Mouse (Mus musculus) heart, postnatal 0 days (tissue): ENCODE results near the gene Kdm2b. TPM values are rescaled to one million over a fixed set of nuclear protein-coding genes. Genes with fewer than 3 reads are reported as not detected.

Source experiments
- ATAC-seq: fragments of 200-750 bp; cut with Nextera tagmentation; 2 replicates; pipeline ENCODE4 v1.8.0; 2017; ENCODE audit warnings: low read depth, moderate number of reproducible peaks, moderate library complexity; ENCODE audit not compliant: insufficient read depth
- DNase-seq: peaks from one replicate; pipeline ENCODE4 v3.0.0-alpha.2; 2016; ENCODE audit warnings: low spot score
- H3K27ac ChIP-seq: fragments of 300-500 bp; sonication (generic); 2 replicates; pipeline ENCODE4 v1.5.1; 2014; ENCODE audit warnings: low read depth, mild to moderate bottlenecking
- H3K27me3 ChIP-seq: fragments of 300-500 bp; sonication (generic); 2 replicates; pipeline ENCODE4 v1.6.1; 2014; ENCODE audit warnings: low read length, mixed read lengths; ENCODE audit not compliant: control insufficient read depth, insufficient read depth
- H3K36me3 ChIP-seq: fragments of 300-500 bp; sonication (generic); replicated peaks from 2 replicates; pipeline ENCODE4 v1.6.1; 2014; ENCODE audit warnings: low read length, mixed read lengths; ENCODE audit not compliant: control insufficient read depth, insufficient read depth
- H3K4me1 ChIP-seq: fragments of 300-500 bp; sonication (generic); 2 replicates; pipeline ENCODE4 v1.6.1; 2014; ENCODE audit warnings: antibody characterized with exemption; ENCODE audit not compliant: control insufficient read depth, insufficient read depth
- H3K4me2 ChIP-seq: fragments of 300-500 bp; sonication (generic); 2 replicates; pipeline ENCODE4 v1.6.1; 2014; ENCODE audit warnings: low read depth, mild to moderate bottlenecking, low read length, moderate library complexity
- H3K4me3 ChIP-seq: fragments of 300-500 bp; sonication (generic); 2 replicates; pipeline ENCODE4 v1.5.1; 2014; ENCODE audit warnings: low read depth, low read length
- H3K9ac ChIP-seq: fragments of 300-500 bp; sonication (generic); replicated peaks from 2 replicates; pipeline ENCODE4 v1.6.1; 2014; ENCODE audit warnings: low read depth, low read length, mixed read lengths
- H3K9me3 ChIP-seq: fragments of 300-500 bp; sonication (generic); replicated peaks from 2 replicates; pipeline ENCODE4 v1.6.1; 2016; ENCODE audit warnings: low read length; ENCODE audit not compliant: control insufficient read depth
- CTCF ChIP-seq: IDR thresholded peaks from 2 replicates; pipeline ENCODE4 v1.5.1; 2016; ENCODE audit warnings: antibody characterized with exemption, control low read depth, low read depth
- EP300 ChIP-seq: IDR thresholded peaks from 2 replicates; pipeline ENCODE4 v1.6.1; 2016; ENCODE audit warnings: antibody characterized with exemption, low read depth
- WGBS: fragments of 180-500 bp; shearing (Covaris S2); extraction: QIAGEN DNeasy Blood & Tissue Kit; methylation state at CpG from one replicate; pipeline ENCODE4 v1.1.7; 2014; 5-methylcytosine and 5-hydroxymethylcytosine counted together
- polyA plus RNA-seq: library from polyadenylated mRNA; unstranded; fragments of >200 nt; fragmentation: Nextera tagmentation; extraction: Ambion mirVana; gene quantifications from 2 replicates; pipeline ENCODE4 v1.2.1, GENCODE M21; 2015
- total RNA-seq: library from RNA; depleted of rRNA; stranded (reverse); fragments of >200 nt; gene quantifications from 2 replicates; pipeline ENCODE4 v1.2.3, GENCODE M21; 2014; ENCODE audit warnings: low replicate concordance

The Kdm2b gene
- total and polyA plus RNA-seq, 2 experiments from 2014 or later: 14.7 to 29.3 TPM

- H3K9me3 ChIP-seq: no peaks in the 10 kb centered on the region
- H3K4me1 ChIP-seq: peaks cover 8% of the 10 kb centered on the region; the same call in 1 of the 2 replicates
- WGBS: 52% methylated on average over 5 of the region's 5 CpGs
- H3K4me3 ChIP-seq: no peak overlapping the region
- DNase-seq (peak; percentile 60), ATAC-seq (peak; percentile 78)
- no peak overlapping the region for H3K9ac ChIP-seq
- no peak overlapping the region for H3K27ac ChIP-seq
- TF ChIP-seq EP300 (no peak), CTCF (peak; percentile 80)
- H3K36me3 ChIP-seq: peaks cover 41% of the 10 kb centered on the region
- H3K4me2 ChIP-seq: no peak overlapping the region
- no peaks in the 10 kb centered on the region for H3K27me3 ChIP-seq
Measured at GRCm38 (mm10) chr5:122881313-122881712, 108.3 kb downstream of the Kdm2b start.

- TF ChIP-seq EP300 (no peak), CTCF (no peak)
- H3K36me3 ChIP-seq: peaks cover 48% of the 10 kb centered on the region
- no peak for ATAC-seq
Measured at GRCm38 (mm10) chr5:122880241-122880980, 109.2 kb downstream of the Kdm2b start.

GRCm38 (mm10) chr5:122876671-122877070, 113.0 kb downstream of the Kdm2b start:
- Histone ChIP-seq H3K9me3 (no peaks in the 10 kb centered on the region), H3K9ac (no peak overlapping the region), H3K4me1 (no peaks in the 10 kb centered on the region), H3K27ac (no peak overlapping the region), H3K4me3 (no peak overlapping the region), H3K27me3 (no peaks in the 10 kb centered on the region), H3K36me3 (peaks cover 69% of the 10 kb centered on the region), H3K4me2 (no peak overlapping the region)
- no peak for DNase-seq
- ATAC-seq: no peak
- TF ChIP-seq EP300 (no peak), CTCF (no peak)
- WGBS: 86% methylated on average over 3 of the region's 3 CpGs

More at GRCm38 (mm10) chr5:122880241-122880980, 109.2 kb downstream of the Kdm2b start:
- no peak for DNase-seq
- 94% methylated on average over 37 of the region's 37 CpGs for WGBS
- Histone ChIP-seq H3K4me3 (no peak overlapping the region), H3K27me3 (no peaks in the 10 kb centered on the region), H3K4me1 (peaks cover 8% of the 10 kb centered on the region; the same call in 1 of the 2 replicates), H3K9me3 (no peaks in the 10 kb centered on the region), H3K9ac (no peak overlapping the region), H3K27ac (no peak overlapping the region), H3K4me2 (no peak overlapping the region)

GRCm38 (mm10) chr5:122874359-122874758, 115.3 kb downstream of the Kdm2b start:
- no peak overlapping the region for H3K4me3 ChIP-seq
- DNase-seq (no peak), ATAC-seq (no peak)
- no peaks in the 10 kb centered on the region for H3K4me1 ChIP-seq
- H3K9ac ChIP-seq: no peak overlapping the region
- no peak for TF ChIP-seq EP300
- TF ChIP-seq CTCF: no peak
- no peak overlapping the region for H3K4me2 ChIP-seq
- H3K9me3 ChIP-seq: no peaks in the 10 kb centered on the region
- WGBS: 78% methylated on average over 3 of the region's 3 CpGs
- H3K27ac ChIP-seq: no peak overlapping the region
- H3K27me3 ChIP-seq: no peaks in the 10 kb centered on the region
- H3K36me3 ChIP-seq: peaks cover 70% of the 10 kb centered on the region

- Histone ChIP-seq H3K9ac (no peak overlapping the region), H3K4me2 (no peak overlapping the region), H3K36me3 (peaks cover 68% of the 10 kb centered on the region), H3K27ac (no peak overlapping the region), H3K27me3 (no peaks in the 10 kb centered on the region), H3K4me3 (no peak overlapping the region), H3K9me3 (no peaks in the 10 kb centered on the region), H3K4me1 (no peaks in the 10 kb centered on the region)
- WGBS: 79% methylated on average over 2 of the region's 2 CpGs
- TF ChIP-seq EP300: no peak
- TF ChIP-seq CTCF: no peak
- ATAC-seq: no peak
- no peak for DNase-seq
Measured at GRCm38 (mm10) chr5:122873573-122873972, 116.0 kb downstream of the Kdm2b start.
